Mouse (Mus musculus): ENCODE data around the gene Egr2. TPM values are rescaled to one million over a fixed set of nuclear protein-coding genes. Genes with fewer than 3 reads are reported as not detected.

Egr2 gene
- total RNA-seq, 2 experiments from 2014 or later = 1.2 to 1.5 TPM

DNA sequence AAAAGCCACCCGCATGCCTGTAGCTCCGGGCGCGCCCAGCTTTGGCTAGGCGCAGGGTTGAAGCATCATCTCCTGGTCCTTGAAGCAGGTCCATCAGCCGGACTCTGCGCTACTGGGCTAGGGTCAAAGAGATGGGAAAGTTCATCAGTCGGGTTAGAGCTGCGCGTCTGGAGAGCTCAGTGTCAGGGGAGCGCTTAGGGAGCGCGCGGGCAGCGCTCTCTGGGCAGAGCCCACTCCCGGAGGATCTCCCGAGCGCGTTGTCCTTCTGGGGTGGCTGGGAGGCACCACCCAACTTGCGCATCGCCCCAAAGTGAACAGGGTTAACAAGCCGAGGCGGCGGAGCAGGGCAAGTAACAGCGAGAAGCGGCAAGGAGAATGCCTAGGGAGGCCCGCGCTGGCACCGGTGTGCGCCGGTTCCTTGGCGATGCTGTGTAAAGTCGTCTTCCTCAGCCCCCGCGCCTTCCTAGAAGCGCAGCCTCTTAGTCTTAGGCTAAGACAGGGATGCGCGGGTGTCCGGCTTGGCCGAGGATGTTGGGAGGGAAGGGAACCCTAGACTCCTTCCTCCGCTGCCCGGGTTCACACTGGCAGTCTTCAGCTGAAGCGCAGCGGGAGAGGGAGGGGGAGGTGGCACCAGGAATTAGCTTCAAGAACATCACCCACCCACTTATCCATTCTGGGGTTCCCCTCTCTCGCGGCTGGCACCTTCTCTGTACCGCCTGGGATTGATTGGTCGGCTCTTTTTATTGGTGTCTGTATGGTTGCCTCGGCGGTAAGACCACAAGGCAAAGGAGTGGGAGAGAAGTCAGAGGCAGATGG lies 3.5 kb downstream of the Egr2 start:
- DNase-seq = peak; percentile 19

DNA sequence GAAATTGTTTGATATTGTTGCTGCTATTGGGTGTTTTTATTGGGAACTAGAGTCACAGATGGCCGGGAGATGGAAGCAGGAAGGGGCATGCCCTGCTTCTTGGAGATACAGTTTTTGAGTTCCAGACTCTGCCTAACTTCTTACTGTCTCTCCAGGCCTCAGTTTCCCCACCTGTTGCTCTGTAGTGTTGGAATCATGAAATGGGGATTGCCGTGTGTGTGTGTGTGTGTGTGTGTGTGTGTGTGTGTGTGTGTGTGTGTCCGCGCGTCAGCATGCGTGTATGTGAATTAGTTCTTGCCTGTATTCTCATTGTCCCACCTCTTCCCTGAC lies 4.1 kb downstream of the Egr2 start:
- no peak for DNase-seq

DNA sequence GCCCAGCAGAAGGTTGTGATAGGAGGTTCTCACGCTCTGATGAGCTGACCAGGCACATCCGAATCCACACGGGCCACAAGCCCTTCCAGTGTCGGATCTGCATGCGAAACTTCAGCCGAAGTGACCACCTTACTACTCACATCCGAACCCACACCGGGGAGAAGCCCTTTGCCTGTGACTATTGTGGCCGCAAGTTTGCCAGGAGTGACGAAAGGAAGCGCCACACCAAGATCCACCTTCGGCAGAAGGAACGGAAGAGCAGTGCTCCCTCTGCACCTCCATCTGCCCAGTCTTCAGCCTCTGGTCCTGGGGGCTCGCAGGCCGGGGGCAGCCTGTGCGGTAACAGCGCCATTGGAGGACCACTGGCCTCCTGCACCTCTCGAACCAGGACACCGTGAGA lies 5.3 kb downstream of the Egr2 start:
- DNase-seq = no peak

DNA sequence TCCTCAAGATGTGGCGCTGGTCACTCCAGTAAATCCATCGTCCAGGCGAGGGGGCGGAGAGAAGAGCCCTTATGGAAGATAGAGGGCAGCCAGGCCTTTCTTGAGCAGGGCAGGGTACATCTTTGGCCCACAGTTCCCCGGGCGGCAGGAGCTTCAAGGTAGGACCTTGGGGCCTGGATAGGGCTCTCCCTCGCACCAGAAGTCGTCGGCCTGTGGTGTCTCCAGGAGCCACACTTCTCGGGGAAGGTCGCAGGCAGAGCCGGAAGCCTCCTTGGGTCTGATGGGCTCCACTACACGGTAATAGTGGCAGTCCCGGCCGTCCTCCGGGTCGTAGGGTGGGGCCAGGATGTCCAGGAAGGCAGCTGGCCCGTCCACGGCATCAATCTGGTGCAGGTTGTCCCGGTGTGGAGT lies 12.6 kb downstream of the Egr2 start:
- DNase-seq = no peak

DNA sequence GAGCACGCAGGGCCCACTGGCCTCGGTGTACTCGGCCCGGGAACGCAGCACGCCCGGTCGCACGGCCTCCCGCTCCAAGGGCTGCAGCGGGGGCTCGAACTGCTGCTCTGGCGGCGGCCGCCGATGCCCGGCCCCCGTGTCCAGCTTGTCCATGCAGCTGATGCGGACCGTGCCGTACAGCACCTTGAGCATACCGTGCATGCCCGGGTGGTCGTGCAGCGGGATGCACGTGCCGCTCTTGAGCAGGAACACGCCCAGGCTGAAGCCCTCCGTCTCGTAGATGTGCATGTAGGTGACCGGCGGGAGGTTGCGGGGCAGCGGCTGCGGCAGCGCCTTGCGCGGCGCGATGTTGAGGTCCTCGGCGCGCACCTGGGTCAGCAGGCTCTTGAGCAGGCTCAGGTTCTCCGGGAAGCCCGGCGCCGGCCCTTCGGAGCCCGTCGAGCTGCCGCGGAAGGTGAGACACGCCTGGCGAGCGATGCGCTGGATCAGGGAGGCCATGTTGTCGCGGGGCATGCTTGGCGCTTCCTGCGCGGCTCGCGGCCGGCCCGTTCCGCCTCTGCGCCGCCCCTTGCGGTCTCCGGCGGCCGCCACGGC lies 13.1 kb downstream of the Egr2 start:
- no peak for DNase-seq

DNA sequence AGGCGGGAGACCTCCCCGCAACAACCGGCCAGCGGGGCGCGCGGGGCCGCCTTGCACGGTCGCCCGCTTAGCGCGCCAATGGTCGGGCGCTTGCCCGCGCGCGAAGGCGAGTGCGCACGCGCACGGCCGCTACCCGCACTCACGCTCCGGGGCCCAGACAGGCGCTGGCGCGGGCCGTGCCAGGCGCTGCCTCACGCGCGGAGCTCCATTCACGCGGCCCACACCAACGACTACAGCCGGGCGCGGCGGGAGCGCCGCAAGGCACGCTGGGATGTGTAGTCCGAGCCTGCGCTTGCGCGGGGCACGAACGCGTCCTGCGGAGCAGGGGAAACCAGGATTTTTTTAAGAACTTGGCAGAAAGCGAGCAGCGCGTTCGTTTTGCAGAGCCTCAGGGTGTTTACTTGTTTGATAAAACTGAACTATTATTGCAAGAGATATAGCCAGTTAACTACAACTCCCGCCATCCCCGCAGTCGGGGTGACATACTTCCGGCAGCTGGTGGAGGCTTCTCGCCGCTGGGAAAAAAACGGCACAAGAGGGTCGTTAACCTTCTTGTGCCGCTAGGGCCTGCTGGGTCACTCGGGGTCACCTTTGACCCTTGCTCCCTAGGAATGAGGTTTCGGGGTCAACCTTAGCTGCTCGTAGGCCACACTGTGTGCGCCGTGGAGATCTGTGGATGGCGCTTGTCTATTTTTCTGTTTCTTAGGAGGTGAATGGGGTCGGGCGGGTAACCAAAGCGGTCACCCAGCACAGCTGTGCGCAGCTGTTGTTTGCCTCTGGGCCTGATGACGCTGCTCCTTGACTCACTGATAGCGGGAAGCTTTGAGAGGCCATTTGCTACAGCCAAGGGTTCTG lies 13.8 kb downstream of the Egr2 start, which contains the start of gene Ado:
Gene Ado, minus strand, starts transcription at position 79 of the 855 bp plus-strand sequence.
- peak; percentile 86 for DNase-seq

DNA sequence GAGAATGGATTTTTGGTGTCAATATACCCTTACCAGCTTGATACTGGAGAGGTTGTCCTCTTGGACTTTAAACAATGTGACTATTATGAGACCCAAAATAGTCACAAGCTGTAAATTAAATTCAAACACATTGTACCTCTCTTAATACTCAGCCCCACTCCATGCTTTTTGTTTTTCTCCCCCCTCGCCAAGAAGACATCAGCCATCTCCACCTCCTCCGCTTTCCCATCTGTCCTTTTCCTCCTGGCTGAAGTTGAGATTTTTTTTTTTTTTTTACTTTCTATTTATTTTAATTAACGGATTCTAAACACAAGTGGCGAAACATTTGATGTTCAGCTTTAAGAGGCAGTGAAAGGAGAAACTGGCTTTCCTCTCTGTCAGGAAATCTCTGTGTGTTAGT lies 22.8 kb downstream of the Egr2 start:
- no peak for DNase-seq

DNA sequence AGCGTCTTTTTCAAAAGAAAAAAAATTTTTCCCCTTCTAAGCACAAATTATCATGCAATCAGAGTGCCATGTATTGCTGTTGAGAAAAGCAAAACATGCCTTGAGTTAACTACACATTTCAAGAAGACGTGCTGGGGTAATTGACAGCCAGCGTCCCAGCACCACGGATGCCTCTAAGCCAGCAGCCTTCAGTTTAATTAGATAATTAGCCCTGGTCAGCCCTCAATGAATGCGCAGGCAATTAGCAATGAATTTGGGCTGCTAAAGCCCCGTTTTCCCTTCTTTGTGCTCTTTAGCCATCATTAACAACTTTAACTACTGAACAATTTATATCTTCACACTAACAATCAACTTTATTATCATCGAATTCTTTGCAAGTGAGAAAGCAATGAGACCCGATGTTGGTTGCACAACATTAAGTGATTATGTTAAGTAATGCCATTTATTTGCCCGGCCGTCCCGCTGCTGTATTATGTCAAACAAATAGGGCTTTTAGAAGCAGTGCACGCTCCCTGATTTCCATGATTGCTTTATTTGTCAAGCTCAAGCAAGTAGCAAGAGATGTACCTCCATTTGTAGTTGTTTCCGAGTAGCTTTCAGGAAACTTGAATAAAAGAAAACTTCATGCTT lies 24.6 kb downstream of the Egr2 start:
- no peak for DNase-seq

DNA sequence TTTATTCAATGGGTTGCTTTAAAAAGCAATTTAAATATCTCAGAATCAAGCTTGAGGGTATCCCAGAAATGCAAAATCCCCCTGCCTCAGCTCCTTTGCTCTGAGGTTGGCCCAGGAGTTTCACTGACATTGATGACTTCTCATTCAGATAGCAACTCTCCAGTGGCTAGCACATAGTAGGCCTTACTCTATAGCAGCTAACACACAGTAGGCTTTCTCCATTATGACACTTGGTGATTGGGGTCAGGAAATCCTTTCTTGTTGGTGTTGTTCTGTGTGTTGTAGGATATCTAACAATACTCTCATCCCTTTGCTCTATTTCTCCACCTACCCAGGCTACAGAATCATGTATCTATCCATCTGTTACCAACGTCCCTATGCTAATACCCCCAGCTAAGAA lies 25.9 kb downstream of the Egr2 start:
- DNase-seq = no peak

DNA sequence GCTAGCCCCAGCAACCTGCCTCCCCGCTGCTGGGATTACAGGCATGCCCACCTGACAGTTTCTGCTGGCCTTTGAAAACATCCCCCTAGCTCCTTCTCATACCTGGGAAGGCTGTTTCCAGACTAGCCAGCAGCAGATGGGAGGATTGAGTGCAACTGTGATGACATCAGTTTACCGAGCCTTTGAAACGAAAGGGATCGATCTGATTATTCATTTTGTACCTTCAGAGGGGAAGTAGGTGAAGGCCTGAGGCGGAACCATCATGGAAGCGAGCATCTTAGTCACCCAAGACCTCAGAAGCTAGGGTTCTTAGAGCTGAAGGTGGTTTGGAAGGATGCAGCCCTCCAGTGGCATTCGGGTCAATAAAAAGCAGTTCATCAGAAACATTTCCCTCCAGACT lies 29.2 kb downstream of the Egr2 start:
- DNase-seq = no peak

DNA sequence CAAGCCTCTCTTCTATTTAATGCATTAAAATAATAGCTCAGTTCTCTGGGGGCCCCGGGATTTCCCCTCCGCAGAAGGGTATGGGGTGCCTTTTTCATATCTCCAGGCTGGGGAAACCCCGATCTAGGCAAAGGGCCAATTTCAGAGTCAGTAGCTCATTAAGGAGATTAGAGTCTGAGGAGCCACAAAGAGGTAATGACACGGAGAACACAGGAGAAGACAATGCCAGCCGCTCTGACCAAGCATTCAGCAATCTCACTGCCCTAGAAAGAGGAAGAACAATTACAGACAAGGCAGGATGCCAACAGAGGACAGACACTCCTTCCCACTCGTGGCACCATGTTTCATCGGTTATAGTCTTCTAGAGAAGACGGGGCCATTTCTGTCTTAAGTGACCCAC lies 30.8 kb downstream of the Egr2 start:
- no peak for DNase-seq

DNA sequence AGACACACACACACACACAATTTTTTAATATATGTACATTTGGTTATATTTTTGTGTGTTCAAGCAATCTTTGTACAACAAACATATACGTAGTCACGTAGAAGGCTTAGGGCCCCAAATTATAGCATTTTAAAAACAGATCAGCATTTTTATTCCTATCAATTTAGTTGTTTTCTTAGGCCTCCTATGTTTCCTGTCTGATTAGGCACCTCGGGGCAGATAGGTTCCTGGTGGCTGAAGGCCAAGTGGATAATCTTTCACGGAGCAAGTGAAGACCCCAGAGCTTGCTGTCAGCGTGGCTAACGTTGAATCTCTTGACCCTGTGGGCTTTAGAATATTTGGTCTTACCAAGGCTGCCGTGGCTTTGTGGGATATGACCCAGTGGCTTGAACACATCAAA lies 34.3 kb downstream of the Egr2 start:
- no peak for DNase-seq

DNA sequence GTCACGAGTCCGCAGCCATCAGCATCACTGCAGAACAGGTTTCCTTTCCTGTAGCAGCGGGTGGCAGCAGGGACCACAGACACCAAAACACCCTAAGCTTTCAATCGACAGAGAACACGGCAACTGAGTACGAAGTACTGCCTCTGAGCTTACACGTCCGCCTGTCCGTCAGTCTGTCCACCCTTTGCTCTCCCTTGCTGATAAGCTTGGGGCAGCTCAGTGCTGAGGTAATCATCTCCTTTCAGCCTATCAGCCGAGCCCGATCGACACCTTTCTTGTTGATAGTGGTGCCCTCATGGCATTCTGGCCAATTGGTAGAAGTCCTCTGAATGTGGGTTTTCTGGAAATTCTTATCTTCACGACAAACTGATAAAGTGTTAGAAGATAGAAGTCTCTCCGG lies 36.2 kb downstream of the Egr2 start:
- DNase-seq = no peak

DNA sequence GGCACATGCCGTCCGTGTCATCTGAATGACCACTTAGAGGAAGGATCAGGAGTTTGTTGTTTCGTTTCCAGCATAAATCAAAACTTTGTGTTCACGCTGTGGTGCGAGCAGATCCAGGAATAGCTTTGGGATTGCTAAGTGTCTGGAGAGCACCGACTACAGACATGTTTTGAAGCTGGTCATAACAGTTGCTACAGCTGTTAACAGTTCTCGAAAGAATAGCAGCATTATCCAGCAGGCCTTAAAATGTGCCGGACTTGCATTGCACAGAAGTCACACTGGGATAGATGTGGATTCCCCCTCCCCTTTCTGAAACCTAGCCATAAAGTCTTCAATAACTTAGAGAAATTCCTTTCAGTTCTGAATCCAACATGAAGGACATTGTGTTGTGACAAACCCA lies 38.0 kb downstream of the Egr2 start:
- no peak for DNase-seq

DNA sequence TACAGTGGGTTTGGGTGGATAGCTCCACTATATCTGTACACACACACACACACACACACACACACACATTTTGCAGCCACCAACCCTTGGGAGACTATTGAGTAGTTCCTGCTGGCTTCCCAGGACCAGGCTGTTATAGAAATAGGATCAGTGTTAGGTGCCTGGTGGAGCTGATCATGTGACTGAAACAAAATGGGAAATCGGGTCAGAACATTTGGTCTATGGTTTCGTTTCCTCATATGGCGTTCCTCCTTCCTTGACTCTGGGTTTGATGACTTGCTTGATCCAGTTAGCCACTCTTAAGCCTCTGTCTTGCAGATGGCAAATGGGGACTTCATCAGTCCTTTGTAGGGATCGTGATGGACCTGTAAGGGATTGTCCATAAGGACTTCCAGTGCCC lies 44.6 kb downstream of the Egr2 start:
- no peak for DNase-seq

DNA sequence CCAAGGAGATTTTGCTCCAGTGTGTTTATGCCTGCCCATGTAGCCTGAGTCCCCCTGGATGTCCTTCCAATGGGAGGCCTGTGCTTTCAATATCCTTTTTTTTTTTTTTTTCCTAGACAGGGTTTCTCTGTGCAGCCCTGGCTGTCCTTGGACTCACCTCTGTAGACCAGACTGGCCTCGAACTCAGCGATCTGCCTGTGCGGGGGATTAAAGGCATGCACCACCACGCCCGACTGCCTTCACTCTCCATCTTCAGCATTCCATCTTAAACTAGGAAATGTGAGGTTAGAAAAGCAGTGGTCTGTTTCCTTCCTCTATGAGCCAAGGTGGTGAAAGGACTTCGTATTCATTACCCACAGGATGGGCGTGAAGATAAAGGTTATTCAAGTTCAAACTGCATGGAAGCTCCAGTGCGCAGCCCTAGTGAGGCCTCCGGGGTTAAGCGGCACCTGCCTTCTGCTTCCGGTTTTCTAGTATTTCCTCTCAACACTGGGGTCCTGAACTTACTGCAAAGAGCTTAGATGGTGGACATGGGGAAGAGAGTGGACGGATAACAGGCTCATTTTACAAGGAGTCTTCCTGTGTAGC lies 46.5 kb downstream of the Egr2 start:
- DNase-seq = no peak

DNA sequence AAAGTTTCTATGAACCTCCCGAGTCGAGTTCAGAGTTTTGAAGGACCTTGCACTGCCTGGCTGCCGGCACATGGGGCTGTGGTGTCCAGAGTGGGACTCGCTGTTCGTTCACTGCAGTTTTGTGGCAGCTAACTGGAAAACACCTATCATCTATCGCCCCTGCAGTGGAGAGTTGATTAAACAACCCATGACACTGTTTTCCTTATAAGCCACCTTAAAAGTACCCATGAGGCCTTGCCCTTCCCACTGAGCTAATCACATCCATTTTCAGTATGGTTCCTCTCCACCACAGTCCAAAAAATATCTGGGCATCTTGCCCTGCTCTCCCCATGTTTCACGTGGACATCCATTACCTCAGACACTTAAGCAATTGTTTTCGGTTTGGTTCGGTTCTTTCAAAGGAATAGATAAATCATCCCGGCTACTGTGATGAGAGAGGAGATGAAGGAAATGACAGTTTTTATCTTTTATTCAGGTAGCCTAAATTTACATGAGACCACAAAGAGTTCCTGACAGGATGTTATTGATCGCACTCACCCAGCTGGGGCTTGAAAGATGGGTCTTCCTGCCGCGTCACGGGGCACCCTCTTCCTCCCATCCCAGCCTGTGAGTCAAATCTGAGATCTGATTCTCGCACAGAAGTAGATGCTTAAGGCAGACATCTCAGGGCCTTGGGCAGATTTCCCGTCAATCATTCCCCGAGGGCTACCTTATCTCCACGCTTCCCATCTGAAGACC lies 50.8 kb downstream of the Egr2 start:
- no peak for DNase-seq
